Mouse (Mus musculus): ENCODE data around the gene Slc1a5.
A peak's percentile ranks its signal among the peaks of the same experiment; 100 is the strongest.

Gene Slc1a5

GRCm38 (mm10) chr7:16783224-16783688 lies 2.1 kb downstream of the Slc1a5 start:
- no peak for DNase-seq

- no peak for DNase-seq
Measured at GRCm38 (mm10) chr7:16783758-16784415, 2.7 kb downstream of the Slc1a5 start.

- DNase-seq = no peak
Measured at GRCm38 (mm10) chr7:16784498-16784976, 3.4 kb downstream of the Slc1a5 start.

GRCm38 (mm10) chr7:16785541-16786083 lies 4.5 kb downstream of the Slc1a5 start:
- DNase-seq = no peak

GRCm38 (mm10) chr7:16792316-16792715 lies 11.2 kb downstream of the Slc1a5 start:
- no peak for DNase-seq

GRCm38 (mm10) chr7:16793010-16793725 lies 12.0 kb downstream of the Slc1a5 start:
- DNase-seq = no peak

- DNase-seq = no peak
Measured at GRCm38 (mm10) chr7:16794886-16795285, 13.7 kb downstream of the Slc1a5 start.

GRCm38 (mm10) chr7:16804409-16805028 lies 23.4 kb downstream of the Slc1a5 start:
- DNase-seq = no peak

GRCm38 (mm10) chr7:16807936-16808335 lies 26.8 kb downstream of the Slc1a5 start:
- no peak for DNase-seq

GRCm38 (mm10) chr7:16808647-16809046 lies 27.5 kb downstream of the Slc1a5 start:
- DNase-seq = no peak

GRCm38 (mm10) chr7:16809739-16810138 lies 28.6 kb downstream of the Slc1a5 start:
- DNase-seq = peak; percentile 75 to 82

- DNase-seq = no peak
Measured at GRCm38 (mm10) chr7:16810399-16810919, 29.3 kb downstream of the Slc1a5 start.

- peak; percentile 24 to 57 for DNase-seq
Measured at GRCm38 (mm10) chr7:16810920-16811648, 29.9 kb downstream of the Slc1a5 start.

GRCm38 (mm10) chr7:16811649-16812070 lies 30.5 kb downstream of the Slc1a5 start:
- DNase-seq = peak in 1 of 2 experiments; percentile 41

GRCm38 (mm10) chr7:16812505-16812904 lies 31.4 kb downstream of the Slc1a5 start:
- no peak for DNase-seq

- DNase-seq = peak in 1 of 2 experiments; percentile 33
Measured at GRCm38 (mm10) chr7:16815351-16815941, 34.3 kb downstream of the Slc1a5 start, which contains the start of gene Strn4. TSS of gene Strn4 (plus strand) at chr7:16815889.

- peak; percentile 75 to 85 for DNase-seq
Measured at GRCm38 (mm10) chr7:16816078-16816474, 34.9 kb downstream of the Slc1a5 start.

GRCm38 (mm10) chr7:16816475-16817122 lies 35.5 kb downstream of the Slc1a5 start, which contains the start of gene Fkrp:
TSS of gene Fkrp (minus strand) at chr7:16816732.
- DNase-seq = peak; percentile 66 to 67

- no peak for DNase-seq
Measured at GRCm38 (mm10) chr7:16817693-16818092, 36.6 kb downstream of the Slc1a5 start.

- no peak for DNase-seq
Measured at GRCm38 (mm10) chr7:16819794-16820193, 38.7 kb downstream of the Slc1a5 start.

GRCm38 (mm10) chr7:16820271-16820763 lies 39.2 kb downstream of the Slc1a5 start:
- DNase-seq = no peak
